Mouse (Mus musculus) bone marrow, adult 2 months (tissue): ENCODE results near the gene Ints5. TPM values are rescaled to one million over a fixed set of nuclear protein-coding genes. Genes with fewer than 3 reads are reported as not detected.
A peak's percentile ranks its signal among the peaks of the same experiment; 100 is the strongest.

Source experiments
- H3K27ac ChIP-seq: fragments of 200-500 bp; 2 replicates; pipeline ENCODE4 v1.5.1; 2012; ENCODE audit warnings: low read depth, mild to moderate bottlenecking, control low read depth, inconsistent platforms, low read length; ENCODE audit not compliant: control insufficient read depth, poor library complexity, insufficient read depth
- H3K4me1 ChIP-seq: fragments of 200-500 bp; 2 replicates; pipeline ENCODE4 v1.6.1; 2011; ENCODE audit warnings: low read length; ENCODE audit not compliant: control insufficient read depth, insufficient read depth
- H3K4me3 ChIP-seq: fragments of 200-500 bp; replicated peaks from 2 replicates; pipeline ENCODE3; 2011; ENCODE audit warnings: mild to moderate bottlenecking, low read depth, low read length, control low read depth; ENCODE audit not compliant: control insufficient read depth
- CTCF ChIP-seq: fragments of 200-500 bp; IDR thresholded peaks from 2 replicates; pipeline ENCODE4 v1.5.1; 2011; ENCODE audit warnings: low read length, control low read depth; ENCODE audit not compliant: control insufficient read depth, insufficient read depth
- POLR2A ChIP-seq: fragments of 200-500 bp; IDR thresholded peaks from 2 replicates; pipeline ENCODE4 v1.6.1; 2011; ENCODE audit warnings: low read depth, mild to moderate bottlenecking, control low read depth, low read length, borderline replicate concordance; ENCODE audit not compliant: control insufficient read depth
- WGBS: fragments of 180-500 bp; shearing (Covaris S2); methylation state at CpG from one replicate; pipeline ENCODE4 v1.1.7; 2018; 5-methylcytosine and 5-hydroxymethylcytosine counted together
- polyA plus RNA-seq: library from polyadenylated mRNA; stranded (reverse); fragments of >200 nt; gene quantifications from 2 replicates; pipeline ENCODE4 v1.2.4, GENCODE M21; 2011; ENCODE audit warnings: low replicate concordance; ENCODE audit not compliant: missing spikeins, insufficient read depth, insufficient read length

Ints5 gene
- polyA plus RNA-seq, 1 experiment = 12.1 TPM

- TF ChIP-seq CTCF (no peak), POLR2A (peak; percentile 91)
- H3K4me1 ChIP-seq = peaks cover 4% of the 10 kb centered on the region; the same call in 1 of the 2 replicates
- under 1% methylated on average over 53 of the region's 53 CpGs for WGBS
Observed at GRCm38 (mm10) chr19:8897865-8898495, 5.2 kb downstream of the Ints5 start, which contains the start of gene Ganab. Gene Ganab, plus strand, starts transcription at chr19:8898071.

GRCm38 (mm10) chr19:8898576-8898975 lies 5.8 kb downstream of the Ints5 start:
- TF ChIP-seq POLR2A = no peak
- no peak for TF ChIP-seq CTCF
- H3K4me3 ChIP-seq = peak overlapping the region; percentile 76
- H3K4me1 ChIP-seq = peaks cover 4% of the 10 kb centered on the region; the same call in 1 of the 2 replicates
- peak overlapping the region; percentile 71 for H3K27ac ChIP-seq
- WGBS = 2% methylated on average over 13 of the region's 13 CpGs

More at GRCm38 (mm10) chr19:8897865-8898495, 5.2 kb downstream of the Ints5 start, which contains the start of gene Ganab:
- peak within 1 kb of the TSS; percentile 75 for H3K27ac ChIP-seq
- peak within 1 kb of the TSS; percentile 76 for H3K4me3 ChIP-seq

DNA sequence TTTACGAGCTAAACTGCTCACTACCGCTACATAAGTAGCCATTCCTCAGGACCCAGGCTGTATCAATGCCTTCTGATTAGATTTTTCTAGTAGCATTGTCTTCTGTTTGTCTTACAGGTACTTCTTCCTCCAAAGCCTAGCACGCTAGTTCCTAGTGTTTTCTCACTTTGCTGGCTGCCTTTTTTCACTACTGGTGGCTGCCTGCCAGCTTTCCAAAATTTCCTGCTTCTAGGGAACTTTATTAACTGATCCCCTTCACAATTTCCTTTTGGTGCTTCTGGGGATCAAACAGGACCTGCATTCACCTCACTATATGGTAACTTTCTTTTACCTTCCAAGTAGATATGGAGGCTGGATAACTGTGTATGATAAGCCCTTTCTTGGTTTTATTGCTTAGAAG lies 6.3 kb downstream of the Ints5 start:
- no peak overlapping the region for H3K27ac ChIP-seq
- WGBS = 47% methylated on average over 3 of the region's 3 CpGs

DNA sequence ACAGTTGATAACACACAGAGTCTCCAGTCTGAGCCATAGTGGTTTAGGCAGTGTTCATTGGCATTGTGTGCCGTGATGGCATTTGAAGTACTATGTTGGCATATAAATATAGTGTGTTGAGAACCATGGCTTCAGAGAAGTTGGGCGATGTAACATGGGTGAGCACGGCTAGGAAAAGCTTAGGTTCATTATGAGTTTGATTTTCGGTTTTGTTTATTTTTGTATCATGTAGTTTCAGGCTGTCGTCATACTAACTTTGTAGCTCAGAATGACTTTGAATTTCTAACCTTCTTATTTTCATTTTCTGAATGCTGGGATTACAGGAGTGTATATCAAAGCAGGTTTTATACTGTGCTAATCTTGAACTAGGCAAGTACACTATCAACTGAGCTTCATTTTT lies 10.6 kb downstream of the Ints5 start:
- Histone ChIP-seq H3K27ac (no peak overlapping the region), H3K4me3 (no peak overlapping the region)

More for the DNA sequence above, 6.3 kb downstream of the Ints5 start:
- peaks cover 4% of the 10 kb centered on the region; the same call in 1 of the 2 replicates for H3K4me1 ChIP-seq
- no peak for TF ChIP-seq POLR2A
- no peak for TF ChIP-seq CTCF
- H3K4me3 ChIP-seq = no peak overlapping the region

GRCm38 (mm10) chr19:8908531-8908930 lies 15.7 kb downstream of the Ints5 start:
- no peak for TF ChIP-seq CTCF
- no peak for TF ChIP-seq POLR2A
- Histone ChIP-seq H3K4me1 (no peaks in the 10 kb centered on the region), H3K27ac (no peak overlapping the region), H3K4me3 (no peak overlapping the region)
- WGBS = 91% methylated on average over 6 of the region's 6 CpGs

More for the DNA sequence above, 10.6 kb downstream of the Ints5 start:
- peaks cover 1% of the 10 kb centered on the region; the same call in 1 of the 2 replicates for H3K4me1 ChIP-seq
- TF ChIP-seq POLR2A (no peak), CTCF (no peak)
- WGBS = 90% methylated on average over 5 of the region's 5 CpGs

DNA sequence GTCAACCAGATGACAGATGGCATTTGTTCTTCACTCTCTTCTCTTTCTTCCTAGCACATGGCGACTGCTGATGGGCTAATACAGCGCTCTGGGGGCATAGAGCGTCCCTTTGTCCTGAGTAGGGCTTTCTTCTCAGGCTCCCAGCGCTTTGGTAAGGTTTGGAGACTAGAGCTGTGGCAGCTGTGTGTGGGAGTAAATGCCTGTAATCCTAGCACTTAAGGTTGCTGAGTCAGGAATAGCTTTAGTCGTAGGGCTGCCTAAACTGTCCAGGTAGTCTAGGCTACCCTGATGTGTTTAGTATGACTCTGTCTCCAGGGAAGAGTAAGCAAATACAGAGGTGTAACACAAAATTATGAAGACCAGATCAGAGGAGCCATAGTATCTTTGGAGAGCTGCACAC lies 19.0 kb downstream of the Ints5 start:
- H3K27ac ChIP-seq = no peak overlapping the region
- H3K4me1 ChIP-seq = no peaks in the 10 kb centered on the region
- WGBS = 92% methylated on average over 5 of the region's 5 CpGs

DNA sequence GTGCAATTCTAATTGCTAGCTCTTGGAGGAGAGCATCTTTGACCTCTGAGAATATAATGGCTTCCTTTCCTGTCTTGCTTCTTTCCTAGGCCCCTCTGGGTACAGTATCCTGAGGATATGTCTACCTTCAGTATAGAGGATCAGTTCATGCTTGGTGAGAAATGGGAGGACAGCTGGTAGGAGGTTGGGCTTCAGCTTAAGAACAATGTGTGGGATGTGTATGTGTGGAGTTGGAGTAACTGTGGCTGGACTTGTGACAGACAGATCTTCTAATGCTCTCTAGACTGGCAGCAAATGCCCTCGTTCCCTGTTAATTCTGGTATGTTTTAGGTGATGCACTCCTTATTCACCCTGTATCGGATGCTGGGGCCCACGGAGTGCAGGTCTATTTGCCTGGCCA lies 21.4 kb downstream of the Ints5 start:
- 94% methylated on average over 3 of the region's 3 CpGs for WGBS
- TF ChIP-seq POLR2A = no peak
- no peak for TF ChIP-seq CTCF

More for the DNA sequence above, 19.0 kb downstream of the Ints5 start:
- no peak overlapping the region for H3K4me3 ChIP-seq
- no peak for TF ChIP-seq CTCF
- TF ChIP-seq POLR2A = no peak

GRCm38 (mm10) chr19:8919000-8919399 lies 26.2 kb downstream of the Ints5 start:
- Histone ChIP-seq H3K27ac (no peak overlapping the region), H3K4me1 (peaks cover 3% of the 10 kb centered on the region; the same call in 1 of the 2 replicates), H3K4me3 (no peak overlapping the region)
- TF ChIP-seq CTCF = no peak
- no peak for TF ChIP-seq POLR2A
- 52% methylated on average over 3 of the region's 3 CpGs for WGBS

More for the DNA sequence above, 21.4 kb downstream of the Ints5 start:
- Histone ChIP-seq H3K27ac (no peak overlapping the region), H3K4me3 (no peak overlapping the region), H3K4me1 (no peaks in the 10 kb centered on the region)
